In genomic region chr2:164456864-164457300, GRCm38 (mm10) we compare ENCODE assay signal across 8 mouse cellular contexts. TPM values are rescaled to one million over a fixed set of nuclear protein-coding genes. Genes with fewer than 3 reads are reported as not detected.
A peak's percentile ranks its signal among the peaks of the same experiment; 100 is the strongest.
DNase-seq lines count a peak whose midpoint lies in the region; ATAC-seq and TF ChIP-seq lines count a peak whose summit lies in the region.

Gene Sys1, plus strand, starts transcription at chr2:164456964.

- peak within 1 kb of the TSS; percentile 29 for H3K9ac ChIP-seq in lung, embryonic 16.5 days (ENCODE audit: low read length)
- H3K9ac ChIP-seq in intestine, embryonic 16.5 days (ENCODE audit: low read depth, low read length), result peak within 1 kb of the TSS; percentile 57
- H3K9ac ChIP-seq in limb, embryonic 11.5 days (ENCODE audit: low read length), result peak within 1 kb of the TSS; percentile 12; the same call in 1 of the 2 replicates
- H3K9ac ChIP-seq in neural tube, embryonic 11.5 days (ENCODE audit: low read length), result peak within 1 kb of the TSS; percentile 37; the same call in 1 of the 2 replicates

- peak within 1 kb of the TSS; percentile 32 for H3K4me2 ChIP-seq in lung, embryonic 16.5 days (ENCODE audit: low read depth, low read length)
- H3K4me2 ChIP-seq in intestine, embryonic 16.5 days (ENCODE audit: low read depth, low read length), result peak within 1 kb of the TSS; percentile 44
- H3K4me2 ChIP-seq in limb, embryonic 11.5 days (ENCODE audit: low read depth, severe bottlenecking), result peak within 1 kb of the TSS; percentile 29; the same call in 1 of the 2 replicates
- peak within 1 kb of the TSS; percentile 31 for H3K4me2 ChIP-seq in neural tube, embryonic 11.5 days (ENCODE audit: low read depth)

- H3K4me3 ChIP-seq in lung, embryonic 16.5 days (ENCODE audit: low read length), result 0 out of 2 replicates have a peak within 1 kb of the TSS, but pooled peaks have one; percentile 5
- H3K4me3 ChIP-seq in cortical plate, adult 2 months (ENCODE audit: insufficient read depth, low read length), result peak within 1 kb of the TSS; percentile 51
- peak within 1 kb of the TSS; percentile 32 for H3K4me3 ChIP-seq in intestine, embryonic 16.5 days (ENCODE audit: low read length)
- H3K4me3 ChIP-seq in limb, embryonic 11.5 days (ENCODE audit: low read depth, low read length), result no peak within 1 kb of the TSS
- H3K4me3 ChIP-seq in neural tube, embryonic 11.5 days (ENCODE audit: low read depth, low read length), result no peak within 1 kb of the TSS

- no peaks in the 10 kb centered on the region for H3K9me3 ChIP-seq in lung, embryonic 16.5 days (ENCODE audit: control insufficient read depth, low read length)
- H3K9me3 ChIP-seq in intestine, embryonic 16.5 days (ENCODE audit: control insufficient read depth, low read length), result no peaks in the 10 kb centered on the region
- H3K9me3 ChIP-seq in limb, embryonic 11.5 days (ENCODE audit: control insufficient read depth, low read length), result no peaks in the 10 kb centered on the region
- no peaks in the 10 kb centered on the region for H3K9me3 ChIP-seq in neural tube, embryonic 11.5 days (ENCODE audit: control insufficient read depth, low read length)

- TF ChIP-seq CTCF in cortical plate, adult 2 months (IDR thresholded peaks at IDR 0.05; ENCODE audit: extremely low read depth, insufficient read depth, low read length), result peak; percentile 42; the same call in 1 of the 2 replicates

- H3K27ac ChIP-seq in lung, embryonic 16.5 days (ENCODE audit: low read length), result peak within 1 kb of the TSS; percentile 94
- H3K27ac ChIP-seq in cortical plate, adult 2 months (ENCODE audit: insufficient read depth, low read length), result no peak within 1 kb of the TSS
- peak within 1 kb of the TSS; percentile 83 for H3K27ac ChIP-seq in intestine, embryonic 16.5 days (ENCODE audit: low read length)
- H3K27ac ChIP-seq in limb, embryonic 11.5 days (replicated peaks; ENCODE audit: low read depth, low read length), result no peak within 1 kb of the TSS
- no peak within 1 kb of the TSS for H3K27ac ChIP-seq in neural tube, embryonic 11.5 days (ENCODE audit: low read depth, low read length)

- WGBS in lung, embryonic 16.5 days, result 3% methylated on average over 7 of the region's 7 CpGs
- 1% methylated on average over 7 of the region's 7 CpGs for WGBS in intestine, embryonic 16.5 days
- 0% methylated on average over 7 of the region's 7 CpGs for WGBS in limb, embryonic 11.5 days
- WGBS in neural tube, embryonic 11.5 days, result 0% methylated on average over 7 of the region's 7 CpGs

- TF ChIP-seq POLR2A in cortical plate, adult 2 months (IDR thresholded peaks at IDR 0.05; ENCODE audit: extremely low read depth, insufficient read depth, low read length), result peak; percentile 31; the same call in 1 of the 2 replicates

- no peaks in the 10 kb centered on the region for H3K36me3 ChIP-seq in lung, embryonic 16.5 days (ENCODE audit: control insufficient read depth, insufficient read depth, low read length)
- H3K36me3 ChIP-seq in intestine, embryonic 16.5 days (ENCODE audit: control insufficient read depth, insufficient read depth, low read length), result no peaks in the 10 kb centered on the region
- H3K36me3 ChIP-seq in limb, embryonic 11.5 days (ENCODE audit: control insufficient read depth, insufficient read depth, low read length), result no peaks in the 10 kb centered on the region
- H3K36me3 ChIP-seq in neural tube, embryonic 11.5 days (ENCODE audit: control insufficient read depth, insufficient read depth, low read length), result no peaks in the 10 kb centered on the region

- no peak for ATAC-seq in lung, embryonic 16.5 days (ENCODE audit: low read depth)
- ATAC-seq in intestine, embryonic 16.5 days, result no peak
- ATAC-seq in limb, embryonic 11.5 days (ENCODE audit: insufficient number of reproducible peaks, low FRiP score, low TSS enrichment, low read depth), result no peak
- no peak for ATAC-seq in neural tube, embryonic 11.5 days (ENCODE audit: insufficient read depth, low FRiP score, low TSS enrichment)

- peaks cover 53% of the 10 kb centered on the region for H3K4me1 ChIP-seq in lung, embryonic 16.5 days (replicated peaks; ENCODE audit: control insufficient read depth, insufficient read depth, low read length)
- peaks cover 7% of the 10 kb centered on the region; the same call in 1 of the 2 replicates for H3K4me1 ChIP-seq in cortical plate, adult 2 months (ENCODE audit: control insufficient read depth, insufficient read depth, low read length)
- H3K4me1 ChIP-seq in intestine, embryonic 16.5 days (ENCODE audit: control insufficient read depth, insufficient read depth, low read length), result peaks cover 36% of the 10 kb centered on the region
- H3K4me1 ChIP-seq in limb, embryonic 11.5 days (ENCODE audit: control insufficient read depth, insufficient read depth, low read length), result peaks cover 17% of the 10 kb centered on the region
- H3K4me1 ChIP-seq in neural tube, embryonic 11.5 days (ENCODE audit: control insufficient read depth, insufficient read depth, low read length), result peaks cover 10% of the 10 kb centered on the region

- no peaks in the 10 kb centered on the region for H3K27me3 ChIP-seq in lung, embryonic 16.5 days (ENCODE audit: control insufficient read depth, insufficient read depth, low read depth, low read length)
- H3K27me3 ChIP-seq in intestine, embryonic 16.5 days (replicated peaks; ENCODE audit: control insufficient read depth, insufficient read depth, low read length), result no peaks in the 10 kb centered on the region
- no peaks in the 10 kb centered on the region for H3K27me3 ChIP-seq in limb, embryonic 11.5 days (ENCODE audit: control insufficient read depth, insufficient read depth, low read length)
- no peaks in the 10 kb centered on the region for H3K27me3 ChIP-seq in neural tube, embryonic 11.5 days (ENCODE audit: control insufficient read depth, insufficient read depth, low read length)

- no peak for DNase-seq in lung, postnatal 10 days
- DNase-seq in gastrocnemius, postnatal 4 days (ENCODE audit: low spot score in 2 of 2), result no peak
- DNase-seq in limb, embryonic 11.5 days (ENCODE audit: low spot score), result peak; percentile 35
- peak; percentile 23 for DNase-seq in neural tube, embryonic 11.5 days (ENCODE audit: low spot score)
- no peak for DNase-seq in Muller cell, postnatal 12 days (ENCODE audit: inconsistent ontology term)

RNA-seq across cellular contexts. Expression of gene Sys1, which starts in this region (rescaled TPM):
- 59.9 and 62.3 TPM in 2 replicates for polyA plus RNA-seq in lung, embryonic 16.5 days (2015; fragmentation: Nextera tagmentation; extraction: Ambion mirVana)
- polyA plus RNA-seq in cortical plate, adult 2 months (2012; rRNA removed), result 58.1 and 64.5 TPM in 2 replicates
- 10 to 100 TPM; 20.8 to 22.2 TPM for total RNA-seq in gastrocnemius, postnatal 4 days (2021)
- polyA plus RNA-seq in intestine, embryonic 16.5 days (2015; fragmentation: Nextera tagmentation; extraction: Ambion mirVana), result 54.0 and 56.4 TPM in 2 replicates
- 52.6 and 53.6 TPM in 2 replicates for polyA plus RNA-seq in limb, embryonic 11.5 days (2014; fragmentation: Nextera tagmentation; extraction: Ambion mirVana)
- polyA plus RNA-seq in neural tube, embryonic 11.5 days (2014; fragmentation: Nextera tagmentation; extraction: Ambion mirVana), result 64.2 and 64.4 TPM in 2 replicates

Comparison
In these comparisons a context has a peak if more than half of its experiments do, and no peak if none do; other contexts are left out.
1. H3K27ac ChIP-seq: peak in lung, embryonic 16.5 days (single experiment) and intestine, embryonic 16.5 days (single experiment); none in cortical plate, adult 2 months (single experiment), limb, embryonic 11.5 days (single experiment) and neural tube, embryonic 11.5 days (single experiment).
2. H3K4me3 ChIP-seq: peak in lung, embryonic 16.5 days (single experiment), cortical plate, adult 2 months (single experiment) and intestine, embryonic 16.5 days (single experiment); none in limb, embryonic 11.5 days (single experiment) and neural tube, embryonic 11.5 days (single experiment).
3. DNase-seq: peak in limb, embryonic 11.5 days (single experiment) and neural tube, embryonic 11.5 days (single experiment); none in lung, postnatal 10 days (single experiment), gastrocnemius, postnatal 4 days (0 of 2) and Muller cell, postnatal 12 days (single experiment).
4. Peak in every context shown above with its lines, with median percentiles within 50 percentile points of each other: H3K4me2 ChIP-seq and H3K9ac ChIP-seq.